ENCODE assay signal across 8 mouse cellular contexts in genomic region chr1:34751128-34751527, GRCm38 (mm10).
DNase-seq lines count a peak whose midpoint lies in the region; ATAC-seq lines count a peak whose summit lies in the region.

No protein-coding gene starts in this region.

- no peak for DNase-seq in kidney, adult 8-10 months
- DNase-seq in left cerebral cortex, postnatal 4 days, result no peak
- no peak for DNase-seq in frontal cortex, postnatal 14 days (ENCODE audit: low spot score in 2 of 2)
- no peak for DNase-seq in MN1 (ENCODE audit: low spot score)

- WGBS in kidney, embryonic 15.5 days, result 3% methylated on average over 6 of the region's 6 CpGs
- 4% methylated on average over 6 of the region's 6 CpGs for WGBS in intestine, embryonic 15.5 days
- WGBS in neural tube, embryonic 15.5 days, result 5% methylated on average over 6 of the region's 6 CpGs

- H3K9me3 ChIP-seq in kidney, embryonic 15.5 days (replicated peaks), result no peaks in the 10 kb centered on the region
- H3K9me3 ChIP-seq in intestine, embryonic 15.5 days, result no peaks in the 10 kb centered on the region
- H3K9me3 ChIP-seq in neural tube, embryonic 15.5 days (replicated peaks), result no peaks in the 10 kb centered on the region

- peaks cover 26% of the 10 kb centered on the region for H3K4me1 ChIP-seq in kidney, embryonic 15.5 days
- H3K4me1 ChIP-seq in intestine, embryonic 15.5 days (replicated peaks), result peaks cover 14% of the 10 kb centered on the region
- peaks cover 34% of the 10 kb centered on the region for H3K4me1 ChIP-seq in neural tube, embryonic 15.5 days

- peak overlapping the region; percentile 99 for H3K4me2 ChIP-seq in kidney, embryonic 15.5 days
- peak overlapping the region; percentile 99 for H3K4me2 ChIP-seq in intestine, embryonic 15.5 days (replicated peaks)
- peak overlapping the region; percentile 95 for H3K4me2 ChIP-seq in neural tube, embryonic 15.5 days

- H3K9ac ChIP-seq in kidney, embryonic 15.5 days, result no peak overlapping the region
- H3K9ac ChIP-seq in intestine, embryonic 15.5 days, result no peak overlapping the region
- peak overlapping the region; percentile 91 for H3K9ac ChIP-seq in neural tube, embryonic 15.5 days (replicated peaks)

- H3K27ac ChIP-seq in kidney, embryonic 15.5 days, result no peak overlapping the region
- H3K27ac ChIP-seq in intestine, embryonic 15.5 days, result no peak overlapping the region
- peak overlapping the region; percentile 81; the same call in 1 of the 2 replicates for H3K27ac ChIP-seq in neural tube, embryonic 15.5 days (replicated peaks)

- H3K36me3 ChIP-seq in kidney, embryonic 15.5 days, result no peaks in the 10 kb centered on the region
- no peaks in the 10 kb centered on the region for H3K36me3 ChIP-seq in intestine, embryonic 15.5 days
- no peaks in the 10 kb centered on the region for H3K36me3 ChIP-seq in neural tube, embryonic 15.5 days

- no peak for ATAC-seq in kidney, embryonic 15.5 days (replicated peaks; ENCODE audit: low FRiP score)
- 0 out of 2 replicates have a peak, but pooled peaks have one; percentile 10 for ATAC-seq in common myeloid progenitor, adult 5-6 weeks (replicated peaks; ENCODE audit: low read depth, poor library complexity, severe bottlenecking)
- no peak for ATAC-seq in intestine, embryonic 15.5 days
- ATAC-seq in neural tube, embryonic 15.5 days (ENCODE audit: low FRiP score), result peak; percentile 22; the same call in 1 of the 2 replicates

- peak overlapping the region; percentile 66 for H3K4me3 ChIP-seq in kidney, embryonic 15.5 days (replicated peaks)
- H3K4me3 ChIP-seq in intestine, embryonic 15.5 days (replicated peaks), result peak overlapping the region; percentile 64
- H3K4me3 ChIP-seq in neural tube, embryonic 15.5 days (replicated peaks), result peak overlapping the region; percentile 77

- intact Hi-C loops in left cerebral cortex, postnatal 4 days (cut with DNase I), result no loop called here

- H3K27me3 ChIP-seq in kidney, embryonic 15.5 days, result peaks cover 68% of the 10 kb centered on the region
- H3K27me3 ChIP-seq in intestine, embryonic 15.5 days (replicated peaks), result peaks cover 36% of the 10 kb centered on the region
- H3K27me3 ChIP-seq in neural tube, embryonic 15.5 days (replicated peaks), result peaks cover 8% of the 10 kb centered on the region

Comparison
In these comparisons a context has a peak if more than half of its experiments do, and no peak if none do; other contexts are left out.
1. ATAC-seq: peak in common myeloid progenitor, adult 5-6 weeks (single experiment) and neural tube, embryonic 15.5 days (single experiment); none in kidney, embryonic 15.5 days (single experiment) and intestine, embryonic 15.5 days (single experiment).
2. Peak in every context shown above with its lines, with median percentiles within 50 percentile points of each other: H3K4me2 ChIP-seq and H3K4me3 ChIP-seq.